Mouse (Mus musculus) CH12.LX (cell line): ENCODE results near the gene Tbx6. TPM values are rescaled to one million over a fixed set of nuclear protein-coding genes. Genes with fewer than 3 reads are reported as not detected.

Experiments
- DNase-seq: peaks from one replicate; pipeline ENCODE4 v3.0.0-alpha.2; 2013; ENCODE audit errors: extremely low read depth
- H3K27ac ChIP-seq: 2 replicates; pipeline ENCODE4 v1.5.1; 2012; ENCODE audit warnings: low read depth, mild to moderate bottlenecking, control low read depth, moderate library complexity; ENCODE audit not compliant: insufficient read depth
- H3K27me3 ChIP-seq: replicated peaks from 2 replicates; pipeline ENCODE3; 2012; ENCODE audit warnings: inconsistent platforms
- H3K36me3 ChIP-seq, 2 experiments: replicated peaks in 1 of 2; 2 replicates each; pipeline versions ENCODE3 to v1.6.1; 2012; ENCODE audit warnings: inconsistent platforms in 1 of 2, low read length in 1 of 2, mild to moderate bottlenecking in 1 of 2, mixed read lengths in 1 of 2, moderate library complexity in 1 of 2; ENCODE audit not compliant: control insufficient read depth in 1 of 2, insufficient read depth in 1 of 2
- H3K4me1 ChIP-seq, 2 experiments: 2 replicates each; pipeline ENCODE4 v1.6.1; 2012; ENCODE audit warnings: inconsistent platforms in 1 of 2, moderate library complexity in 1 of 2; ENCODE audit not compliant: insufficient read depth in 2 of 2, control insufficient read depth in 1 of 2
- H3K4me2 ChIP-seq: 2 replicates; pipeline ENCODE4 v1.6.1; 2012; ENCODE audit warnings: low read depth, mild to moderate bottlenecking, control low read depth; ENCODE audit not compliant: poor library complexity, insufficient read depth, severe bottlenecking
- H3K4me3 ChIP-seq, 3 experiments: fragments of 150-350 bp in 1 of 3; sonication (generic) in 1 of 3; replicated peaks in 1 of 3; 2 replicates each; pipeline versions ENCODE3 to v1.5.1; 2011 to 2012; ENCODE audit warnings: low read depth in 2 of 3, low read length in 2 of 3, mild to moderate bottlenecking in 2 of 3, moderate library complexity in 2 of 3, control low read depth in 1 of 3, improper control_type of control experiment in 1 of 3, inconsistent platforms in 1 of 3, mixed read lengths in 1 of 3; ENCODE audit not compliant: poor library complexity in 1 of 3
- H3K79me2 ChIP-seq: replicated peaks from 2 replicates; pipeline ENCODE4 v1.6.1; 2012; ENCODE audit warnings: mild to moderate bottlenecking, moderate library complexity; ENCODE audit not compliant: control insufficient read depth, poor library complexity, insufficient read depth, severe bottlenecking; ENCODE audit errors: extremely low read depth
- H3K9ac ChIP-seq: 2 replicates; pipeline ENCODE4 v1.6.1; 2012; ENCODE audit warnings: low read depth, mild to moderate bottlenecking, control low read depth, moderate library complexity; ENCODE audit not compliant: insufficient read depth
- H3K9me3 ChIP-seq: replicated peaks from 2 replicates; pipeline ENCODE3; 2012; ENCODE audit warnings: low read length, inconsistent platforms, mixed read lengths
- BHLHE40 ChIP-seq: IDR thresholded peaks from 2 replicates; pipeline ENCODE4 v1.6.1; 2011; ENCODE audit warnings: mild to moderate bottlenecking, low read depth, low read length, improper control_type of control experiment
- CHD1 ChIP-seq: IDR thresholded peaks from 2 replicates; pipeline ENCODE4 v1.6.1; 2012; ENCODE audit warnings: low read depth, low read length, improper control_type of control experiment, inconsistent platforms
- CHD2 ChIP-seq: IDR thresholded peaks from 2 replicates; pipeline ENCODE4 v1.6.1; 2011; ENCODE audit warnings: low read length, improper control_type of control experiment
- ELF1 ChIP-seq: IDR thresholded peaks from 2 replicates; pipeline ENCODE4 v1.6.1; 2014; ENCODE audit warnings: low read depth, mild to moderate bottlenecking, inconsistent platforms, low read length, improper control_type of control experiment
- EP300 ChIP-seq: IDR thresholded peaks from 2 replicates; pipeline ENCODE4 v1.6.1; 2011; ENCODE audit warnings: low read length, improper control_type of control experiment
- ETS1 ChIP-seq: conservative IDR thresholded peaks from 2 replicates; pipeline ENCODE4 v1.6.1; 2012; ENCODE audit warnings: low read depth, mild to moderate bottlenecking, inconsistent platforms, low read length, improper control_type of control experiment, moderate library complexity
- GABPA ChIP-seq: IDR thresholded peaks from 2 replicates; pipeline ENCODE4 v1.6.1; 2012; ENCODE audit warnings: low read depth, low read length, improper control_type of control experiment, inconsistent platforms; ENCODE audit not compliant: insufficient replicate concordance
- HCFC1 ChIP-seq: IDR thresholded peaks from 2 replicates; pipeline ENCODE4 v1.6.1; 2012; ENCODE audit warnings: low read depth, mild to moderate bottlenecking, inconsistent platforms, low read length, improper control_type of control experiment
- IRF4 ChIP-seq: IDR thresholded peaks from 2 replicates; pipeline ENCODE4 v1.6.1; 2014; ENCODE audit warnings: low read depth, mild to moderate bottlenecking, inconsistent platforms, low read length, improper control_type of control experiment
- JUND ChIP-seq: conservative IDR thresholded peaks from 2 replicates; pipeline ENCODE4 v1.6.1; 2011; ENCODE audit warnings: low read depth, low read length, improper control_type of control experiment
- MAFK ChIP-seq: IDR thresholded peaks from 2 replicates; pipeline ENCODE4 v1.6.1; 2011; ENCODE audit warnings: low read length, improper control_type of control experiment; ENCODE audit not compliant: insufficient replicate concordance
- MAX ChIP-seq: IDR thresholded peaks from 2 replicates; pipeline ENCODE4 v1.6.1; 2011; ENCODE audit warnings: low read length, improper control_type of control experiment
- MAZ ChIP-seq: IDR thresholded peaks from 2 replicates; pipeline ENCODE4 v1.6.1; 2012; ENCODE audit warnings: low read depth, mild to moderate bottlenecking, inconsistent platforms, low read length, improper control_type of control experiment, moderate library complexity
- MEF2A ChIP-seq: IDR thresholded peaks from 2 replicates; pipeline ENCODE4 v1.6.1; 2014; ENCODE audit warnings: low read depth, mild to moderate bottlenecking, inconsistent platforms, low read length, improper control_type of control experiment, borderline replicate concordance
- MXI1 ChIP-seq: IDR thresholded peaks from 2 replicates; pipeline ENCODE4 v1.6.1; 2011; ENCODE audit warnings: mild to moderate bottlenecking, low read depth, low read length, improper control_type of control experiment
- NELFE ChIP-seq: IDR thresholded peaks from 2 replicates; pipeline ENCODE4 v1.6.1; 2011; ENCODE audit warnings: low read depth, low read length, improper control_type of control experiment
- NRF1 ChIP-seq: IDR thresholded peaks from 2 replicates; pipeline ENCODE4 v1.6.1; 2014; ENCODE audit warnings: low read depth, mild to moderate bottlenecking, inconsistent platforms, low read length, improper control_type of control experiment, moderate library complexity
- POLR2AphosphoS2 ChIP-seq: IDR thresholded peaks from 2 replicates; pipeline ENCODE4 v1.6.1; 2011; ENCODE audit warnings: low read depth, low read length, improper control_type of control experiment
- RAD21 ChIP-seq: IDR thresholded peaks from 2 replicates; pipeline ENCODE4 v1.6.1; 2011; ENCODE audit warnings: low read depth, mild to moderate bottlenecking, low read length, improper control_type of control experiment, moderate library complexity
- RCOR1 ChIP-seq: conservative IDR thresholded peaks from 2 replicates; pipeline ENCODE4 v1.6.1; 2012; ENCODE audit warnings: low read depth, mild to moderate bottlenecking, inconsistent platforms, low read length, improper control_type of control experiment
- SIN3A ChIP-seq: IDR thresholded peaks from 2 replicates; pipeline ENCODE4 v1.6.1; 2012; ENCODE audit warnings: low read length, improper control_type of control experiment, inconsistent platforms
- TBP ChIP-seq: conservative IDR thresholded peaks from 2 replicates; pipeline ENCODE4 v1.6.1; 2011; ENCODE audit warnings: low read depth, low read length, improper control_type of control experiment
- TCF12 ChIP-seq: IDR thresholded peaks from 2 replicates; pipeline ENCODE4 v1.6.1; 2014; ENCODE audit warnings: low read depth, mild to moderate bottlenecking, inconsistent platforms, low read length, improper control_type of control experiment
- UBTF ChIP-seq: IDR thresholded peaks from 2 replicates; pipeline ENCODE4 v1.6.1; 2012; ENCODE audit warnings: low read depth, mild to moderate bottlenecking, inconsistent platforms, low read length, improper control_type of control experiment, moderate library complexity
- USF1 ChIP-seq: IDR thresholded peaks from 2 replicates; pipeline ENCODE4 v1.6.1; 2014; ENCODE audit warnings: low read depth, mild to moderate bottlenecking, inconsistent platforms, low read length, improper control_type of control experiment
- USF2 ChIP-seq: conservative IDR thresholded peaks from 2 replicates; pipeline ENCODE4 v1.6.1; 2011; ENCODE audit warnings: low read depth, low read length, improper control_type of control experiment
- ZC3H11A ChIP-seq: IDR thresholded peaks from 2 replicates; pipeline ENCODE4 v1.6.1; 2012; ENCODE audit warnings: low read depth, mild to moderate bottlenecking, inconsistent platforms, low read length, improper control_type of control experiment
- ZKSCAN1 ChIP-seq: IDR thresholded peaks from 2 replicates; pipeline ENCODE4 v1.6.1; 2012; ENCODE audit warnings: low read depth, inconsistent platforms, low read length, improper control_type of control experiment, borderline replicate concordance
- ZMIZ1 ChIP-seq: IDR thresholded peaks from 2 replicates; pipeline ENCODE4 v1.6.1; 2012; ENCODE audit warnings: low read depth, mild to moderate bottlenecking, inconsistent platforms, low read length, improper control_type of control experiment
- ZNF384 ChIP-seq: IDR thresholded peaks from 2 replicates; pipeline ENCODE4 v1.6.1; 2012; ENCODE audit warnings: low read depth, low read length, improper control_type of control experiment, inconsistent platforms
- dilution Hi-C: fragments of 300-500 bp; cut with MboI; formaldehyde crosslinking; loops from 2 replicates; pipeline ENCODE4 v1.14.3; 2020; ENCODE audit warnings: low sequenced_read_pairs; ENCODE audit not compliant: extremely low pct_unique_long_range_greater_than_20kb, extremely low pct_ligation_motif_present
- in situ Hi-C: fragments of 300-500 bp; cut with MboI; formaldehyde crosslinking; loops from 3 replicates; pipeline ENCODE4 v1.14.3; 2019; ENCODE audit warnings: low sequenced_read_pairs, low pct_ligation_motif_present, low pct_unique_long_range_greater_than_20kb, mixed read lengths
- polyA plus RNA-seq: library from polyadenylated mRNA; unstranded; fragments of >175 nt; gene quantifications from 2 replicates; pipeline ENCODE4 v1.2.1, GENCODE M21; 2012; ENCODE audit warnings: low read depth; ENCODE audit not compliant: insufficient read length
- total RNA-seq, 2 experiments: library from RNA; depleted of rRNA; stranded (reverse); fragments of 300-350 nt in 1 of 2; fragments of >200 nt in 1 of 2; gene quantifications; 2 replicates each; pipeline ENCODE4 v1.2.3; 2012 to 2014

The Tbx6 gene
- total and polyA plus RNA-seq, 3 experiments, result 12.8 to 31.5 (median 15.8) TPM

GRCm38 (mm10) chr7:126799468-126800268, 18.4 kb downstream of the Tbx6 start:
- Histone ChIP-seq H3K27ac (peak overlapping the region; percentile 92), H3K4me2 (peak overlapping the region; percentile 72), H3K79me2 (peaks cover 26% of the 10 kb centered on the region), H3K9ac (peak overlapping the region; percentile 90), H3K36me3 (peaks cover 28 to 36% of the 10 kb centered on the region in 2 experiments), H3K27me3 (no peaks in the 10 kb centered on the region), H3K4me1 (peaks cover 6 to 36% of the 10 kb centered on the region in 2 experiments; a peak in 3 of 4 replicates), H3K4me3 (peak overlapping the region; percentile 73 to 95 (median 77)), H3K9me3 (no peaks in the 10 kb centered on the region)
- DNase-seq, result no peak
- dilution Hi-C loops, result no loop called here
- TF ChIP-seq RAD21 (no peak), IRF4 (peak; percentile 31; the same call in 1 of the 2 replicates), MAX (peak; percentile 65; the same call in 1 of the 2 replicates), TBP (0 out of 2 replicates have a peak, but pooled peaks have one; percentile 25), HCFC1 (peak; percentile 20), USF2 (no peak), ZNF384 (no peak), TCF12 (peak; percentile 11; the same call in 1 of the 2 replicates), MAZ (peak; percentile 88), POLR2AphosphoS2 (no peak), NRF1 (peak; percentile 16; the same call in 1 of the 2 replicates), MEF2A (peak; percentile 28; the same call in 1 of the 2 replicates), ZMIZ1 (peak; percentile 48; the same call in 1 of the 2 replicates), UBTF (no peak; the same call in 1 of the 2 replicates), ETS1 (peak; percentile 53), CHD1 (peak; percentile 68; the same call in 1 of the 2 replicates), EP300 (no peak), NELFE (peak; percentile 49), SIN3A (peak; percentile 68), MXI1 (peak; percentile 69; the same call in 1 of the 2 replicates), BHLHE40 (0 out of 2 replicates have a peak, but pooled peaks have one; percentile 6), ZKSCAN1 (no peak), ZC3H11A (no peak), CHD2 (0 out of 2 replicates have a peak, but pooled peaks have one; percentile 6), USF1 (no peak), RCOR1 (no peak), JUND (no peak), ELF1 (peak; percentile 82), GABPA (no peak), MAFK (peak; percentile 53; the same call in 1 of the 2 replicates)
- in situ Hi-C loops, result no loop called here
